Mouse (Mus musculus) neutrophil, adult 83 days (primary cell): ENCODE data around the gene Sertm1. TPM values are rescaled to one million over a fixed set of nuclear protein-coding genes. Genes with fewer than 3 reads are reported as not detected.

Experiments
- total RNA-seq, 2 experiments: library from RNA; stranded (reverse); gene quantifications; one replicate each; pipeline ENCODE4 v1.2.4; 2023

The Sertm1 gene
- total RNA-seq: not detected

DNA sequence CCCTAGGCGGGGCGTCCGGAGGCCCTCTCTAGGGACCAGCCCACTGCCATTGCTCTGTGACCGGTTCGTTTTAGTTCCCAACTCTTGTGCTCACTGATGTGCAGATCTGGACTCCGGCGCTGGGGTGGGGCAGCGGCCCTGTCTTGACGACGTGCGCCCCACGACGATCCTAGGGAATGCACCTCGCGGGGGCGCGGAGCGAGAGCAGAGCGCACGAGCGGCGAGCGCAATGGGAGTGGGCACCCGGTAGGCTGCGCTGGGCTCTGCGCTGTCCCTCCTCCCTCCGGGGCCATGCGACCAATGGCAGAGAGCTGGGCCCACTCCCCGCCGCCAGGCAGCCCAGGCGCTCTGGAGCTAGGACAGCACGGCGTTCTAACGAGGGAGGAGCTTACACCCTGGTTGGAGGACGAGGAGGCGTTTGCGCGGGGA, at the start of gene Sertm1:
Sertm1 (minus strand) TSS at position 245 of the 429 bp plus-strand sequence.

Other genes starting within 250 kb of the Sertm1 start
- gene Supt20, start 223.1 kb downstream of the Sertm1 start, total RNA-seq: 10 to 100 TPM; 89.9 to 93.9 TPM
- not detected for gene Gm21958, start 201.5 kb downstream of the Sertm1 start, total RNA-seq
- 10 to 100 TPM; 49.1 to 53.2 TPM for gene Exosc8, start 180.5 kb downstream of the Sertm1 start, total RNA-seq
- 10 to 100 TPM in 1 of 2 experiments, 1 to 10 TPM in 1; 9.1 to 11.7 TPM for gene Alg5, start 180.3 kb downstream of the Sertm1 start, total RNA-seq
- gene Smad9, start 160.3 kb downstream of the Sertm1 start, total RNA-seq: not detected
- 10 to 100 TPM; 20.8 to 21.6 TPM for gene Rfxap, start 108.1 kb downstream of the Sertm1 start, total RNA-seq
- gene Ccna1, start 139.6 kb upstream of the Sertm1 start, total RNA-seq: under 1 TPM in 1 of 2 experiments, not detected in 1; 0.75 TPM
- 1 to 10 TPM; 5.4 to 7.4 TPM for gene Spg20, start 196.2 kb upstream of the Sertm1 start, total RNA-seq
- gene Ccdc169, start 221.5 kb upstream of the Sertm1 start, total RNA-seq: not detected